Mouse (Mus musculus) CD4-positive, CD25-positive, alpha-beta regulatory T cell, adult 4 months (primary cell): ENCODE data around the gene Galr2. TPM values are rescaled to one million over a fixed set of nuclear protein-coding genes. Genes with fewer than 3 reads are reported as not detected.
"Not testable (repeated sequence)": the region's sequence is repeated elsewhere in the genome, so short reads cannot be mapped to it uniquely, and the experiment has no call there.

Experiments
- ATAC-seq: one replicate; pipeline ENCODE4 v1.8.0; 2017
- polyA plus RNA-seq, 2 experiments: library from polyadenylated mRNA; unstranded; fragments of 100-300 nt; shearing (Covaris generic); gene quantifications; one replicate each; pipeline ENCODE4 v1.2.1; 2017

Gene Galr2
- polyA plus RNA-seq, 2 experiments from 2014 or later: not detected

- no peak for ATAC-seq
Observed at GRCm38 (mm10) chr11:116272589-116273468, 7.9 kb upstream of the Galr2 start.

- no peak for ATAC-seq
Observed at GRCm38 (mm10) chr11:116273469-116274044, 7.2 kb upstream of the Galr2 start.

- ATAC-seq: peak; percentile 98
Observed at GRCm38 (mm10) chr11:116274045-116274666, 6.6 kb upstream of the Galr2 start, which contains the start of gene Srp68. Srp68 (minus strand) TSS chr11:116274217.

DNA sequence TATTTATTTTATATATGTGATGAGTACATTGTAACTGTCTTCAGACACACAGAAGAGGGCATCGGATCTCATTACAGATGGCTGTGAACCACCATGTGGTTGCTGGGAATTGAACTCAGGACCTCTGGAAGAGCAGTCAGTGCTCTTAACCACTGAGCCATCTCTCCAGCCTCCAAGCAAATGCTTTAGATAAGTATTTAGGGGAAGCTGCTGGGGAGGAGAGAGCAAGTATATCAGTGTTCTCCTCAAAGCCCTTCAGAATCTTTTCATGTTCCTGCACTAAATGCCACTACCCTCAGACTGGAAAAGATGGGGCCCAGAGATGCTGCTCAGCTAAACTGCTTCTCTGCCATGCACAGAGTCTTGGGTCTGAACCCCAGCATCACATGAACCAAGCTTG lies 3.6 kb upstream of the Galr2 start:
- not testable (repeated sequence) for ATAC-seq

GRCm38 (mm10) chr11:116281671-116282070 lies 932 bp downstream of the Galr2 start:
- ATAC-seq: no peak

GRCm38 (mm10) chr11:116282089-116282488 lies 1.4 kb downstream of the Galr2 start:
- no peak for ATAC-seq

GRCm38 (mm10) chr11:116282912-116283521 lies 2.3 kb downstream of the Galr2 start:
- no peak for ATAC-seq

DNA sequence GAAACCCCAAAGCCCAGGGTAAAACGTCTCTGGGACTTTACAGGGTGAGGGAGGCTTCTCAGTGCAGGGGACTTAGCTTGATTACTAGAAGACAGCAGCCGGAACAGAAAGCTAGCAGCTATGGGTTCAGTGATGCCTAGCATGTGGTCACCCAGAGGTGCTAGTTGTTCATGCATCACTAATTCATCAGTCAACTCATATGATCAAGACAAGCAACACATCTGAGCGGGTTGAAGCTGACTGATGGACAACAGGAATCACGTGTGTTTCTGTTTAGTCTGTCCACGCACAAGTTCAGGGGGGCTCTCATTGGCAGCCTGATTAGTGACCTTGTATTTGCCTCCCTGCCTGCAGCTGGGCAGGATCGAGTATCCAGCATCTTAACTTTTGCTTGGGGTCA lies 3.2 kb downstream of the Galr2 start:
- ATAC-seq: no peak

- ATAC-seq: no peak
Observed at GRCm38 (mm10) chr11:116285770-116286191, 5.0 kb downstream of the Galr2 start.

DNA sequence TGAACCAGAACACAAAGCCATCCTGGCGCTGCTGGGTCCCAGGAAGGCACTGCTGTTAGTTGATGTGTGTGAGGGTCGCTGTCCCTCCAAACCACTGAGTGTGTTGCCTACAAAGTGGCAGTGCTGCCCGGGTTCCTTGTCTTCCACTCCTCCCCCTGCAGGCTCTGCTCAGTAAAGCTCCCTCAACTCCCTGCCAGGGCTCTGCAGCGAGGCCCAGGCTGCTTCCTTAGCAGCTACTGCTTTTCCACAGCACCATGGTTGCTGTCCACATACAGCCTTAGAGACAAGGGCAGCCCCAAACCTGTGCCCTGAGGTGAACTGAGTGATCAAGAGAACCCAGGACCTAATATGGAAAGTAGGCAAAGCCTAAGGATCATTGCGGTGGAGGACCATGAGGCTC lies 6.6 kb downstream of the Galr2 start:
- ATAC-seq: no peak

- no peak for ATAC-seq
Observed at GRCm38 (mm10) chr11:116290556-116290955, 9.8 kb downstream of the Galr2 start.

- ATAC-seq: no peak
Observed at GRCm38 (mm10) chr11:116292401-116292800, 11.7 kb downstream of the Galr2 start.

GRCm38 (mm10) chr11:116293538-116294137 lies 12.9 kb downstream of the Galr2 start:
- no peak for ATAC-seq

- ATAC-seq: no peak
Observed at GRCm38 (mm10) chr11:116294319-116294718, 13.6 kb downstream of the Galr2 start.

DNA sequence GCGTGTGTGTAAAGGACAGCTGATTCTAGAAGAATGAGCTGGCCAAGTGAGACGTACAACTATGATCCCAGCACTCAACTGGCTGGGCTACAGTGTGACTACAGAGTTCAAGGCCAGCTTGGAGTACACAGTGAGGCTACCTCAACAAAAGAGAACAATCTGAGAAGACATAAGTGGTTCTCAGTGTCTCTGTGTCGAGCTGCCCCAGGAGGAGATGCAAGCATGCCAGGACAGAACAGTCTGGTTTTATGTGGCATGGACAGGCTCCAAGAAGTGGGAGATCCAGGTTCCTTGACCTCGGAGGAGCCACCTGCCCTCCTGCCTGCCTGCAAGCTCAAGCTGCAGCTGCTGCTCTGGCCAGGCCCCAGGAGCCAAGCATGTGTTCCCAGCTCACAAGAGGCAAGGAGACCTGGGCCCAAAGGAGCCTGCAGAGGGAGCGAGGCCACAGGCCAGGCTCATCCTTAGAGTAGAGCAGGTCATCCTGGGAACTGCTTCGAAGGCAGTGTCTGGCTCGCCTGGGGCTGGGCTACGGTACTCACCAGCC lies 15.5 kb downstream of the Galr2 start:
- no peak for ATAC-seq

DNA sequence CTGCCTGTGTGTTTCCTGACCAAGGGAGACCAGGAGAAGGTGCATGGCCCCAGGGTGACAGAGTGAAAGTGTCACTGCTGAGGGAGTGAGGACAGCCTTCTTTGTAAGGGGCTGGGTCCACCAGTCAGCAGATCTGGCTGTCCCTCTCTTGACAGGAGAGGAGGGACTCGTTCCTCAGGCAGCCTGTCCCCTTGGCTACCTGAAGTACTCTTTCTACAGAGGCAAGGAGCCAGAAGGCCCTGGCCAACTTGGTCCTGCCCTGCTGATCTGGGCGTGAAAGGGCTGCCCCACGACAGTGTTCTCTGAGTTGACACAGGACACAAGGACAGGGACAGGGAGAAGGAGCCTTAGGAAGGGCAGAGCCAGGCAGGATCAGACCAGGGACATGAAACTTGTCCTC lies 16.3 kb downstream of the Galr2 start:
- no peak for ATAC-seq

- ATAC-seq: no peak
Observed at GRCm38 (mm10) chr11:116298221-116298620, 17.5 kb downstream of the Galr2 start.

DNA sequence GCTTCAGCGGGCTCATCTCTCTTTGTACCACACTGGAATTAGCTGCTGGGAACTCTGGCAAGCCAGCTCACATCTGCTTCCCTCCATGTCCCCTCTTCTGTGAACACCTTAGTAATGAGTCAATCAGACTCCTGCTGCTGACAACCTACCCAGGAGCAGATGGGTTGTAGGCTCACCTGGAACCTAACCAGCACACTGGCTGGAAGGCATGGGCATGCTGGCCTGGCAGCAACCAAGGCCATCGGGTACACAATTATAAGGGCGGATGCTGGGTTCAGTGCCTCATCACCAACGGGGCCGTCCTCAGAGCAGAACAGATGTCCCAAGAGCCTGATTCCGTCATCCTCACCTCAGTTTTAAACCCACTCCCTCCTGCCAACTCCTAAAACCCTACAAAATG lies 17.9 kb downstream of the Galr2 start:
- ATAC-seq: no peak

DNA sequence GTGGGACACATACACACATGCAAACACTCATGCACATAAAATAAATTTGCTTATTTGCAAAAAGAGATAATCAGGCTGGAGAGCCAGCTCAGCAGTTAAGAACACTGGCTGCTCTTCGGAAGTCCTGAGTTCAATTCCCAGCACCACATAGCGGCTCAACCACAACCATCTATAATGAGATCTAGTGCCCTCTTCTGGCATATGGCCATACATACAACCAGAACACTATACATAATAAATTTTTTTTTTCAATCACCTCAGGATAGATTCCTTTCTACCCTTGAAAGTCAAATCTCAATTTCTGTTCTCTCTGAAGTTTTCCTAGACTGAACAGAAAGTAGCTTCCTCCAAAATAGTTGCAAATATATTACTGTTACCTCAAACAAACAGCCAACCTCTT lies 24.7 kb downstream of the Galr2 start:
- ATAC-seq: no peak

DNA sequence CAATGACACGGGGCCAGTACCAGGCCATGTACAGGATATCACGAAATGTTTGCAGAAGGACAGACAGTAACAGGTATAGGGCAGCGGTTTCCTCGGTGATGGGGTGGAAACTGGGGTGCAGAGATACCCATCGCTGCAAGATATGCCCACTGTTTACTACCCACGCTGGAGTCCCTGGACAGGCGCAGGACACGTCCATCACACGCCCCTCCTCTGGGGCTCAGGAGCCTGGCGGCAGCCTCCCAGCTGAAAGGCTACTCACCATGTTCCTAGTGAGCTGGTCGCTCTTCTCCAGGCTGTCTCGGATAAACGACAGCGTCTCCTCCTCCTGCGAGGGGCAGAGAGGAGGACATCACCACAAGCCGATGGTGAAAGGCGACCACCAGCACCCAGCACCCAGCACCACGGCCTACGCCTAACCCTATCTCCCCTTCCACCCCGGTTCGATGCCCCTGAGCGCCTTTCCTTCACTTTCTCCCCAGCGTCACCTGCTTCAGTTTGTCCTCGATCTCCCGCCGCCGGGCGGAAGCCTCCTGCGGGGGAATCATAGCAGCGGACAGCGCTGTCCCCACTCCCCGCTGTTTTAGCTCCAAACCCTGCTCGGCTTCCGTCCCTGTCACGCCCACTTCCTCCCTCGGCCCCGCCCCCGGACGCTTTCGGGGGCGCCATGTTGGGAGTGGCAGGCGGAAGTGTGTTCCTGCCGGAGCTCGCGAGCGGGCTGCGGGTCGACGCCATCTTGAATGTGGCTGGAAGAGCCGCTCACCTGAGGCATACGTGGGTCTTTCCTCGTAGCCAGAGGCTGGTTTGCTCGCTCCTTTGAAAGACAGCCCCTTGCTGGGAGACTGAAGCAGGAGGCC lies 25.6 kb downstream of the Galr2 start:
- peak; percentile 97 for ATAC-seq

DNA sequence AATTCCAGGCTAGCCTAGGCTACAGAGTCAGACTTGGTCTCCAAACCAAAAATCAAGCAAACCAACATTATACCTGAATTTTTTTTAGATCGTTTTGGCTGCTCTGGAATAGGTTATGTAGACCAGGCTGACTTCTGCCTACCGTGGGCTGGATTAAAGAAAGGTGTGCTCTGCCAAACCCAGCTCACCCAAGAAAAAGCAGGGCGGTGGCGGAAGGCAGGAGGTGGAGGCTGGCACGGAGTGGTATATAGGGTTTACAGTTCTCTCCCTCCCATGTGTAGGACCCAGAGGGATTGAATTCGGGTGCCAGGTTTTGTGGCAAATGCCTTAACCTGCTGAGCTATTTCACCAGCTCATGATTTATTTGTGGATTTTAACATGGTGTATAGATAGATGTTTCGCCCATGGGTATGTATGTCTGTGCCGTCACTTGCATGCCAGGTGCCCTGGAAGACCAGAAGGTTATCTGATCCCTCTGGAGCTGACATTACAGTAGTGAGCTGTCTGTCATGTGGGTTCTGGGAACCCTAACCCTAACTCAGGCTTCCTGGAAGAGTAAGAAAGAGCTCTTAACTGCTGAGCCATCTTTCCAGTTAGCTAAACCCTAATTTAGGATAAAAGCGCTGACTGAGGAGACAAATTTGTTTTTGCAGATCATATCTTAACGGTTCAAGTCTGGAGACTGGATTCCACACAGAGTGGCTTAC lies 26.4 kb downstream of the Galr2 start, which contains the start of gene Exoc7:
Exoc7 (minus strand) TSS at position 215 of the 707 bp plus-strand sequence.
- ATAC-seq: no peak
